Mouse (Mus musculus) macrophage (primary cell): Measurements from ENCODE around the gene Rpl3. TPM values are rescaled to one million over a fixed set of nuclear protein-coding genes. Genes with fewer than 3 reads are reported as not detected.

Source experiments
- H3K27ac ChIP-seq: fragments of 350-480 bp; formaldehyde crosslinking; 2 replicates; pipeline ENCODE4 v1.9.0; 2021
- H3K36me3 ChIP-seq: fragments of 350-480 bp; formaldehyde crosslinking; 2 replicates; pipeline ENCODE4 v1.9.0; 2021; ENCODE audit errors: inconsistent target
- H3K4me3 ChIP-seq: fragments of 350-480 bp; formaldehyde crosslinking; 2 replicates; pipeline ENCODE4 v1.9.0; 2021; ENCODE audit errors: inconsistent target
- H3K79me2 ChIP-seq: fragments of 350-480 bp; formaldehyde crosslinking; 2 replicates; pipeline ENCODE4 v1.9.0; 2021; ENCODE audit errors: inconsistent target
- WGBS: methylation state at CpG from one replicate; pipeline ENCODE4 v1.1.7; 2026; ENCODE audit warnings: inconsistent platforms; ENCODE audit not compliant: missing documents; 5-methylcytosine and 5-hydroxymethylcytosine counted together
- polyA plus RNA-seq: library from polyadenylated mRNA; stranded (reverse); fragments of 250-400 nt; gene quantifications from 3 replicates; pipeline ENCODE4 v1.2.4, GENCODE M21; 2018; ENCODE audit warnings: inconsistent platforms
- total RNA-seq, 78 experiments: library from RNA; depleted of rRNA; stranded (reverse); fragments of 250-400 nt; gene quantifications; 1 replicate in 9 of 78; 2 replicates in 24 of 78; 3 replicates in 43 of 78; 4 replicates in 2 of 78; pipeline ENCODE4 v1.2.4; 2018; ENCODE audit warnings: inconsistent platforms in 56 of 78

The Rpl3 gene
- 100 to 1,000 TPM in 24 of 26 experiments, 10 to 100 TPM in 2; 70.8 to 495 (median 240) TPM for total RNA-seq (2018; cell fraction: chromatin; rRNA removed)
- total RNA-seq (2018; cell fraction: cytosol; rRNA removed), result 100 to 1,000 TPM; 413 to 862 (median 571) TPM
- 100 to 1,000 TPM; 139 to 883 (median 221) TPM for total RNA-seq (2018; cell fraction: nucleus; rRNA removed)
- polyA plus RNA-seq, result 633 to 940 TPM (median 770 TPM) in 3 replicates

DNA sequence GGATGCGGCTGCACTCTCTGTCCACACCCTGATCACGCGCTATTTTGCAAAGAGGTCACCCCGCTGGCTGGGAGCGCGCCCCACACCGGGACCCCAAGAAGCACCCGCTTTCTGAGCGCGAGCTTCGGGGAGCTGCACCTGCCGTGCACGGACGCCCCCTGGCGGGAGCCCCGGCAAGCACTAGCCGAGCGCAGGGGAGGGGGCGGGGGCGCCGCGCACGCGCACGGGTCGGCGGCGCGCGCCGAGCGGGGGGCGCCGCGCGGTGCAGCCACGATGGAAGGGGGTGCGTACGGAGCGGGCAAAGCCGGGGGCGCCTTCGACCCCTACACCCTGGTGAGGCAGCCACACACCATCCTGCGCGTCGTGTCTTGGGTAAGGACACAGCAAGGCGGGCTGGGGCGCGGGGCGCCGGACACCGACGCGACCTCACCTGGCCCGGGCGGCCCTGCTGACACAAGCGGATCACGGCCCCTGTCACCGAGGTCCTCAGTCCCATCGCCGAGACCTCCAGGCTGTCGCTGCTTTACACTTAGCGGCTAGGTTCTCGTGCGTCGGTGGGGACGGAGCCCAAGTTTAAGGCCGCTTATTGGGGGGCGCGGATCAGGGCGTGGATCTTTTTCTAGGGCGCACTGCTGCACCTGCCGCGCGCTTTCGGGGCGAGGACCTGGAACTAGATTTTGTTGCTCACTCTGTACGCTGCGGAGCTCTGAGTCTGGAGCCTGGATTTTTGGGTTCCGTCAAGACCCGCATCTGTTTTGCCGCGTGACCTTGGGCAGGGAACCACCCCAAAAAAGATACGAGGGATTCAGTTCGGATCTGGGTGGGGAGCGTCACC, at the start of gene Rpl3, which contains the start of gene Syngr1:
TSS of gene Rpl3 (minus strand) at position 748 of the 835 bp plus-strand sequence.
TSS of gene Syngr1 (plus strand) at position 214 of the 835 bp plus-strand sequence.
- WGBS, result 4% methylated on average over 66 of the region's 86 CpGs
- Histone ChIP-seq H3K4me3 (peak within 1 kb of the TSS; percentile 68), H3K36me3 (no peaks in the 10 kb centered on the region), H3K79me2 (peaks cover 68% of the 10 kb centered on the region), H3K27ac (peak within 1 kb of the TSS; percentile 82)

DNA sequence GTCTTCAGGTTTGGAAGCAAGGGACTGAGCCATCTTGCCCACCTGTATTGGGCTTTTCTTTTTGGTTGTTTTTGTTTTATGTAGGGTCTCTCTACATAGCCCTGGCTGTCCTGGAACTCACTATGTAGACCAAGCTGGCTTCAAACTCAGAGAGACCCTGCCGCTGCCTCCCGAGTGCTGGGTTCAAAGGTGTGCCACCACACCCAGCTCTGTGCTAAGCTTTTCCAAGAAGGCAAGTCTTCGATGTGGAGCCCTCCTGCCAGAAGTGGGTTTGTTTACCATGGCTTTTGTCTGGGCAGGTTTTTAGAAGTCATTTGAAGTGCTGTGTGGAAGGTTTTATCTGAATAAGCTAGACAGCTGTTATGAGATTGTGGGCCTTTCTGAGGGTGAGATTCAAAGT, 49.2 kb upstream of the Rpl3 start:
- 94% methylated on average over 3 of the region's 3 CpGs for WGBS
- Histone ChIP-seq H3K36me3 (peaks cover 28% of the 10 kb centered on the region), H3K27ac (no peak overlapping the region), H3K4me3 (no peak overlapping the region), H3K79me2 (peaks cover 84% of the 10 kb centered on the region)

DNA sequence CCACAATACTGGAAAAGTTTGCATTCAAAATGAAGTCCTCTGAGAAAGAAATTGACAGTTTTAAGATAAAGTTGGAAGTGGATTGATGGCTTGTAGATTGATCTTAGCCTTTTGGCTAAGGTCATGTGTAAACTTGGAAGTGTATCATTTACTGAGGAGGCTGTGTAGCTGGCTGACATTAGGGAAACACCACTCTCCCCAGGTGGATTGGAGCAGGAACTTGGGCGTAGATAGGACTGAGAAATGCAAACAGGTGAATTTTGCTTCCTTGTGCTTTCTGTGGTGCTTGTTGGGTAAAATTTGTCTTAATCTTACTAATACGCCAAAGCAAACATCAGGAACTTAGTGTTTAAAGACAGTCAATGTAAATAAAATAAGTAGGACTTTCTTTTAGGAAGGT, 48.6 kb upstream of the Rpl3 start:
- Histone ChIP-seq H3K27ac (no peak overlapping the region), H3K36me3 (peaks cover 28% of the 10 kb centered on the region), H3K79me2 (peaks cover 87% of the 10 kb centered on the region), H3K4me3 (no peak overlapping the region)
- WGBS, result 94% methylated on average over 2 of the region's 2 CpGs

DNA sequence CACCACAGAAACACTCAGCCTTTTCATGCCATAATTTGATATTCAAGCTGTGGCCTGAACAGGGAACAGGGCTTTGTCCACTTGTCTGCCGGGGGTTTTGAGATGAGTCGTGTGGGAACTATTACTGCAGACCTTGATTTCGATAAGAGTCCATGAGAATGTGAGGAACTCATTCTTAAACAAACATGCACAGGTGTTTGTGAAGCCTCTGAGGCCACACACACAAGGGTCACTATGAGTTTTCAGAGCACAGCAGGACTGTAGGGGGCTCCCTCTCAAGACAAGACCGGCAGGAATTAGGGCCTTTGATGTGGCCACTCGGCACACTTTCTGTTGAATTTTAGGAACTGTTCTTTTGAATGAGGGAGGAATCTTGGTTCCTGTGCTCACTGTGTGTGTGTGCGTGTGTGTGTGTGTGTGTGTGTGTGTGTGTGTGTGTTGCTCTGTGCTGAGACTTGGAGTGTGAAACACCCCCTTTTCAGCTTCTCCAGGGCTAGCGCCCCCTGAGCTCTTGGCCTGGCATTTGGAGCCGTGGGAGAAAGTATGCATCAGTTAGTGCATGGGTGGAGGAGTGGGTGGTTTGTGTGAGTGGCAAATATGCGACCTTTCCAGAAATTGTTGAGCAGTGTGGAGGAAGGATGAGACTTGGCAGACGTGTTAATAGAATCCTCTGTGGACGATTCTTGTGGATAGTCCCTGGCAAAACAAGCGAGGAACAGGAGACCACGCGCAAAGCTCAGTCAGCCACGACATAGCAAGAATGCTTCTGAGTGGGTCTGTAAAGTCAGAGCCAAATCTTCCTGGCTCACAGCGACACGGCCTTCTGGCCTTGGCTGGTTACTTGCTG, 46.5 kb upstream of the Rpl3 start:
- WGBS, result 81% methylated on average over 17 of the region's 17 CpGs
- Histone ChIP-seq H3K27ac (no peak overlapping the region), H3K4me3 (no peak overlapping the region), H3K79me2 (peaks cover 91% of the 10 kb centered on the region), H3K36me3 (peaks cover 27% of the 10 kb centered on the region)

DNA sequence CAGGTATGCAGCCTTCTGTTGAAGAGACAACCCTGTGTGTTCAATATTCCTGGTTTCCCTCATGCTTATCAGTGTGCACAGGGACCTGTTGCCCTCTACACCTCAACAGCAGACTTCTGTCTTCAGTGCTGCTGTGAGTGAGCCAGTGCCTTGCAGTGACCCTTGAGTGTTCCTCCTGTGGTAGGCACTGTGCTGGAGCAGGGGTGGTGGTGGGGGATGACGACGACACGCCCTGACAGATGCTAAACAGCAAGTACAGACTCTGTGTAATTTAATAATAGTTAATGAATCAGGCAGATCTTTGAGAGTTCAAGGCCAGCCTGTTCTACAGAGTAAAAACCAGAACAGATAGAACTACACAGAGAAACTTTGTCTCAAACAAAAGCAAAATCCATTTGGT, 45.0 kb upstream of the Rpl3 start:
- Histone ChIP-seq H3K79me2 (peaks cover 77% of the 10 kb centered on the region), H3K27ac (no peak overlapping the region), H3K4me3 (no peak overlapping the region), H3K36me3 (peaks cover 15% of the 10 kb centered on the region)
- WGBS, result 96% methylated on average over 3 of the region's 3 CpGs

DNA sequence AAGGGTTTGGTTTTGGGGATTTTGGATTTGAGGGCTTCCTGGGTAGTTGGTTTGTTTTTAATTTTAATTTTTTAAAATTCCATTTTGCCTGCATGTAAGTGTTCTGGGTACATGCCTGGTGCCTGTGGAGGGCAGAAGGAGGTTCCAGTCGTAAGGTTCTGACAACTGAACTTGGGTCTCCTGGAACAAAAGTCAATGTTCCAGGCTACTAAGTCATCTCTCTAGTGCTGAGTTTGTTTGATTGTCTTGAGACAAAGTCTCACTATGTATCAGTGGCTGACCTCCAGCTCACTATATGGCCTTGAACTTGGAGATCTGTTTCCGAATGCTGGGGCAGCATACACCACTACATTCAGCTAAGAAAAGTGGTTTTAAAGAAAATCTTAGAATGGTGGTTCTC, 43.8 kb upstream of the Rpl3 start:
- WGBS, result 100% methylated on average over 2 of the region's 2 CpGs
- no peak overlapping the region for H3K27ac ChIP-seq
- peaks cover 6% of the 10 kb centered on the region; the same call in 1 of the 2 replicates for H3K36me3 ChIP-seq
- peaks cover 65% of the 10 kb centered on the region for H3K79me2 ChIP-seq
- no peak overlapping the region for H3K4me3 ChIP-seq

DNA sequence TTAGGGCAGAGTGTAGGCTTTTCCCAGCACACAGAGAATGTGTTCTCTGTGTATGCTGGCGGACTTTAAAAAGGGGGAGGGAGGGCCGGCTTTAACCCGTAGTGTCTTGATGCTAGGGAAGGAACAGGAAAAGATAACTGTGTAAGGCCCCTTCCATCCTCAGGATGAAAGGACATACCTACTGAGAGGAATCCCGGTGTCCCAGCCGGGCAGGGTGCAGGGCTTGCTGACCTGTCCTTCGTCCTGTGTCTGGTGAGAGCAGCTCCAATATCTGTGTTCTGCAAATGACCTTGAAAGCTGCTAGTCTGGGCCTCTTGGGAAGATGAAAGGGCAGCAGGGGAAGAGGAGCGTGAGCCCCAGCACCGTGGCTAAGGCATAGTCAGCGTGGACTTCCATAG, 42.8 kb upstream of the Rpl3 start:
- H3K79me2 ChIP-seq, result peaks cover 55% of the 10 kb centered on the region
- H3K27ac ChIP-seq, result peak overlapping the region; percentile 95
- H3K36me3 ChIP-seq, result no peaks in the 10 kb centered on the region
- peak overlapping the region; percentile 84 for H3K4me3 ChIP-seq
- WGBS, result 82% methylated on average over 9 of the region's 9 CpGs

DNA sequence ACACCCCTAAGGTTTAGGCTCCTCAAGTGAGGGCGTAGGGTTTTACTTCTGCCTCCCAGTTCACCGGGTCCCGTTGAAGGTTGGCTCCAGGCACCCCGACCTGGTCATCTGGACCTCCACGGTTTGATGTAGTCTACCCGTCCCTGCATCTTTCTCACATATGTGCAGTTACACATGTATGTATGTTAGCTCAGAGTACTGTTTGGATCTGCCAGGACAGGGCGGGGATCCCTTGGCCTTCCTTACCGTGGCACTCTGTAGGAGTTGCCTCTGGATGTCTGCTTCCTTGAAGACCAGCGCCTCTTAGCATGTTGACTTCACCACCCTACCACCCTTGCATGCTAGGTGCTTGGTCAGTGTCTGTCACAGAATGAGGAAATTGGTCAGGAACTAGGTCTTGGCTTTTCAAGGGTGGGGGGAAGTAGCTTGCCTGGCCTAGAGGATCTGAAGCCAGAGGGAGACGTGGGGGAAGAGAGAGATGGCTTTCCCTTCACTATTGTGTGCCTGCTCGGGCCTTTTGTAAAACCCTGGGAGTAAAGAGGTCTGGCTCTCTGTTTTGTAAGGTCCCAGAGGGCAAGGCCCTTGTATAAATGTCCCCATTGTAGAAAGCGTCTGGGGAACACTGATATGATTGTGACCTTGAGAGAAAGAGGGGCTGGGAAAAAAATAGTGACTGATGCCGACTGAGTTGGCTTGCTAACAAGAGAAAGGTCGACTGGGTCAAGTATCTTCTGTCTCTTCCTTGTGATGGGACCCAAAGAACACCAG, 42.2 kb upstream of the Rpl3 start:
- peak overlapping the region; percentile 84 for H3K4me3 ChIP-seq
- H3K36me3 ChIP-seq, result no peaks in the 10 kb centered on the region
- H3K79me2 ChIP-seq, result peaks cover 49% of the 10 kb centered on the region
- WGBS, result 4% methylated on average over 14 of the region's 14 CpGs
- H3K27ac ChIP-seq, result peak overlapping the region; percentile 95

DNA sequence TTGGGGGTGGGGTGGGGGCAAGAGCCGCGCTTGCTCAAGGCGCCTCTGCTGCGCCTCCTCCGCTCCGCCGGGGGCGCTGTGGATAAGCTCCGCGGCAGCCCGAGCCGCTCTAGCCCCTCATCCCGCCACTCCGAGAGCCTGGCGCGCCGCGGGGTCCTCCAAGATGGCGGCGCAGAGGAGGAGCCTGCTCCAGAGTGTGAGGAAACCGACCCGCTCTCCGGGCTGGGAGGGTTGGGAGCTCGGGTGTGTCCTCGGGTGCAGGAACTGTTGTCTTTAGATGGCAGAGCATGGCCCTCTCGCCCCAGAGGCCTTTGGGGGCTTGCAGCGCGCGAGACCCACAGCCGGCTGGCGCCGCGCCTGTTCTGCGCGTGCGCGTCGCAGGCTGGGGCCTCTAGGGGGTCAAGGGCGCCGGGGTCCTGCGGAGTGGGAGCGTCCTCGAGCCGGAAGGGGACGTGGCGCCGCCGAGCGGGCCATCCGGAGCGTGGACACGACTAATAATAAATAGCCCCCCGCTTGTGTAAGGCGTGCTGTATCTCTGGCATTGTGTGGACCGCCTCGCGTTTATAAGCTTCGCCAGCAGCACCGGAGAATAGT, 41.4 kb upstream of the Rpl3 start, which contains the start of gene Tab1:
TSS of gene Tab1 (plus strand) at position 135 of the 594 bp plus-strand sequence.
- WGBS, result 1% methylated on average over 46 of the region's 59 CpGs
- Histone ChIP-seq H3K36me3 (no peaks in the 10 kb centered on the region), H3K79me2 (peaks cover 41% of the 10 kb centered on the region)

DNA sequence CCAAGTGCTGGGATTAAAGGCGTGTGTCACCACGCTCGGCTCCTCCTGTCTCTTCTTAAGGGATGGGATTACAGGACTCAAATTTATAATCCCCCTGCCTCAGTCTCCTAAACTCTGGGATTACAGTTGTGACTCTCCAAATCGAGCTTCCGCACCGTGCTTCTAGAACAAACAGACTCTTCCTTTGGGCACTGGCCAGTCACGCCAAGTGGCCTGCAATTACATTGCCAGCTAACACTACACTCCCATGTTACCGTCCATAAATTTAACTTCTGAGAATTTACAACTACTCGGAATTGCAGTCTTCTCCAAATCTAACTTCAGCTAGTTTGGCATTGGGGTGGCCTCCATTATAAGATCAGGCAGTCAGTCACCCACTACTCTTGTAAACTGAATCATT, 40.8 kb upstream of the Rpl3 start:
- H3K4me3 ChIP-seq, result peak overlapping the region; percentile 5; the same call in 1 of the 2 replicates

More for the DNA sequence above, 41.4 kb upstream of the Rpl3 start, which contains the start of gene Tab1:
- H3K27ac ChIP-seq, result peak within 1 kb of the TSS; percentile 95
- peak within 1 kb of the TSS; percentile 84 for H3K4me3 ChIP-seq

DNA sequence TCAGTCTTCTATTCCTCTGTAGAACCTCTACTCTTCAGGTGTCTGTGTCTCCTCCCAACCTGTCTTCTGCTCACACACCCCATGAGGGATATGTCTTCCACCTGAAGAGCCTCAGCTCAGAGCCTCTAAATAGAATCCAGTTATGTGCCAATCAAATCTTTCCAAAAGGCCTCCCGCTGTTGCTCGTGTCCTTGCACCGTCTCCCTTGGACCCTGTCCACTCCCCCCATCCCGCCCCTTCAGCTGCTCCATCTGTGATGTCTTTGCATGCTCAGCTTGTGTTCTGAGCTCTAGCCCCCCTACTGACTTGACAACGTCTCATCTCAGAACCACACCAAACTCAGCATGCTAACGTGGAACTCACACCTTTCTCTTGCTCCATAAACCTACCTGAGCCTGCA, 39.8 kb upstream of the Rpl3 start:
- no peak overlapping the region for H3K4me3 ChIP-seq
- H3K27ac ChIP-seq, result no peak overlapping the region
- WGBS, result 93% methylated on average over 6 of the region's 6 CpGs
- H3K79me2 ChIP-seq, result peaks cover 24% of the 10 kb centered on the region
- no peaks in the 10 kb centered on the region for H3K36me3 ChIP-seq

More for the DNA sequence above, 40.8 kb upstream of the Rpl3 start:
- 83% methylated on average over 9 of the region's 9 CpGs for WGBS
- Histone ChIP-seq H3K36me3 (no peaks in the 10 kb centered on the region), H3K79me2 (peaks cover 35% of the 10 kb centered on the region), H3K27ac (0 out of 2 replicates have a peak overlapping the region, but pooled peaks have one; percentile 15)

DNA sequence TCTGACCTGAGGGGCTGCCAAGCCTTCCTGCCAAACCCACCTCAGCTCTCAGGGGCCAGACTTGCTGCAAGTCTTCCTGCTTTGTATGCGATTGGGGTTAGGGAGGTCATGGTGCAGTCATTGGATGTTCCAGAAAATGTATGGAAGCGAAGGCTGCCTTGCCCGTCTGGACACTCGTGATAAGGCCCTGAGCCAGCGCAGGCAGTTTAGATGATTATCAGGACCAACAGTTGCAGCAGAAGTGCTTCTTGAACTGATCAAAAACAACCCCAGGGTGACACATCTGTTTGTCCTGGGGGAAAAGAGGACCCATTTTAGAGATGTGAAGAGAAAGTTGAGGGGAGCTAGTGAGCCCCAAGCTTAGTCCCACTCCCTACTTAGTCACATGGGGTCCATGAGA, 39.0 kb upstream of the Rpl3 start:
- Histone ChIP-seq H3K36me3 (no peaks in the 10 kb centered on the region), H3K79me2 (peaks cover 17% of the 10 kb centered on the region), H3K4me3 (no peak overlapping the region), H3K27ac (no peak overlapping the region)
- WGBS, result 69% methylated on average over 5 of the region's 5 CpGs

DNA sequence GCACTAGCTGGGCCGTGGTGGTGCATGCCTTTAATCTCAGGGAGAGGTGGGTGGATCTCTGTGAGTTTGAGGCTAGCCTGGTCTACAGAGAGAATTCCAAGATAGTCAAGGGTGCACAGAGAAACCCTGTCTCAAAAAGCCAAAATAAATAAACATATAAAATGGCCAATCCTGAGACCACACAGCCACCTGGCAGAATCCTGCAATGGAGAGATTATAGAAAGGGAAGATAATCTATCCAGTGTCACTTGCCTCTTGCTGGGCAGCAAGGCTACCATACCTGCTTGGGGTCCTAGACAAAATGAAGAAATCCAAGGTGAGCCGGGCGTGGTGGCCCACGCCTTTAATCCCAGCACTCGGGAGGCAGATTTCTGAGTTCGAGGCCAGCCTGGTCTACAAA, 38.3 kb upstream of the Rpl3 start:
- 95% methylated on average over 3 of the region's 6 CpGs for WGBS
- Histone ChIP-seq H3K79me2 (peaks cover 10% of the 10 kb centered on the region), H3K27ac (no peak overlapping the region), H3K4me3 (no peak overlapping the region), H3K36me3 (no peaks in the 10 kb centered on the region)
